Comparison of ENCODE assay signal across 8 mouse cellular contexts in the genomic region with DNA sequence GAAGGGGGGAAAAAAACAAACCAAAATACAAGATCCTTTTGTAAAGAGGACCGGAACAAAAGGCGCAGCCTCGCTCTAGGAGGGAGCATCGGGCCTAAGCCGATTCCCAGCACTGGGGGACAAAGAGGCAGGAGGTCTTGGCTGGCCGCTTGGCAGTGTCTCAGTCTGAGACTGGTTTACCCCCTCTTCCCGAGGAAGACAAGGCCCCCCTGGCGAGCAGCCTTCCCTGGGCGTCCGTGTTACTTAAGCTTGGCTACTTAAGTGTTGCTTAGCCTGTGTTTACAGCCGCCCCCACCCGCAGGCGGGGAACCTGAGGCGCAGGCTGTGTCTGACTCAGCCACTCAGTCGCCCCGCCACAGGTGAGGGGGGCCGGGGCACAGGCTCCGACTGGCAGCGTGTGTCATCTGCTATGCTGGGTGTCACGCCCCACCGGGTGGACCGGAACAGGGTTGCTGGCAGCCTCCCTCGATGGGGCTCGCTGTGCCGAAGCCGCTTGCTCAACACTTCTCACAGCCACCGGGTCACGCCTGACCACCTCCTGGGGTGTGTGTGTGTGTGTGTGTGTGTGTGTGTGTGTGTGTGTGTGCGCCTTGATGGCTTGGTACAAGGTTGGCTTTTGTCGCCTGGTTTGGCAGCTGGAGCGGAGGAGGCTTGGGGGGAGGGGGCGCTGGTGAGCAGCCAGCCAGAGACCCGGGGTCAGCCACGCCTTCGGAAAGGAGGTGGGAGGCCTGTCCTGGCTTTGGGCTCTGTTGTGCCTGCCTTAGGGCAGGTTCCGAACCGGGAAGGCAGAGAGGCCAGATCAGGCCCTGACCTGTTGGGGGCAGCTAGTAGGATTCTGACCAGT. TPM values are rescaled to one million over a fixed set of nuclear protein-coding genes. Genes with fewer than 3 reads are reported as not detected.
A peak's percentile ranks its signal among the peaks of the same experiment; 100 is the strongest.
DNase-seq lines count a peak whose midpoint lies in the region; ATAC-seq and TF ChIP-seq lines count a peak whose summit lies in the region.

No protein-coding gene starts in this region.

- H3K36me3 ChIP-seq in intestine, embryonic 15.5 days = no peaks in the 10 kb centered on the region
- H3K36me3 ChIP-seq in liver, adult 2 months (ENCODE audit: control insufficient read depth, insufficient read depth, low read length) = no peaks in the 10 kb centered on the region

- H3K4me2 ChIP-seq in intestine, embryonic 15.5 days (replicated peaks) = peak overlapping the region; percentile 99

- DNase-seq in layer of hippocampus, adult 11-12 months (ENCODE audit: low spot score) = peak; percentile 77
- no peak for DNase-seq in layer of hippocampus, postnatal 14 days (ENCODE audit: low spot score in 2 of 2)
- DNase-seq in gastrocnemius, postnatal 36 days = peak; percentile 69 to 72
- DNase-seq in liver, adult 2 months (ENCODE audit: extremely low read depth, low read depth, low spot score) = peak; percentile 91
- DNase-seq in monocyte, adult 2 months (ENCODE audit: low read depth in 1 of 2, low spot score in 2 of 2) = peak; percentile 62 to 72
- DNase-seq in spleen, postnatal 4 days (ENCODE audit: low spot score in 2 of 2) = peak; percentile 83 to 92

- 0 out of 2 replicates have a peak, but pooled peaks have one; percentile 31 for TF ChIP-seq POLR2A in liver, adult 2 months (IDR thresholded peaks at IDR 0.05; ENCODE audit: extremely low read depth, insufficient read depth, low read length)

- peak; percentile 22 for ATAC-seq in common myeloid progenitor, adult 5-6 weeks (replicated peaks; ENCODE audit: low read depth, poor library complexity, severe bottlenecking)
- peak; percentile 50 for ATAC-seq in intestine, embryonic 15.5 days

- peaks cover 30% of the 10 kb centered on the region for H3K79me2 ChIP-seq in liver, adult 2 months (ENCODE audit: control insufficient read depth, insufficient read depth, low read length)

- peak overlapping the region; percentile 91 for H3K27ac ChIP-seq in intestine, embryonic 15.5 days
- peak overlapping the region; percentile 91 for H3K27ac ChIP-seq in liver, adult 2 months (replicated peaks; ENCODE audit: insufficient read depth, low read depth, low read length)

- H3K4me3 ChIP-seq in intestine, embryonic 15.5 days (replicated peaks) = peak overlapping the region; percentile 64
- peak overlapping the region; percentile 70 for H3K4me3 ChIP-seq in liver, adult 2 months (ENCODE audit: insufficient read depth, low read depth, low read length)

- WGBS in intestine, embryonic 15.5 days = 6% methylated on average over 37 of the region's 37 CpGs
- WGBS in liver, adult 2 months = 8% methylated on average over 36 of the region's 37 CpGs

- H3K9ac ChIP-seq in intestine, embryonic 15.5 days = peak overlapping the region; percentile 58
- peak overlapping the region; percentile 89 for H3K9ac ChIP-seq in liver, adult 2 months (ENCODE audit: low read depth, low read length)

- intact Hi-C loops in gastrocnemius, postnatal 36 days (cut with DNase I) = no loop called here

- H3K9me3 ChIP-seq in intestine, embryonic 15.5 days = no peaks in the 10 kb centered on the region

- no peak for TF ChIP-seq CTCF in liver, adult 2 months (IDR thresholded peaks at IDR 0.05; ENCODE audit: low read depth, low read length)

- H3K27me3 ChIP-seq in intestine, embryonic 15.5 days (replicated peaks) = 0 out of 2 replicates have a peak, but pooled peaks cover 2% of the 10 kb centered on the region
- no peaks in the 10 kb centered on the region for H3K27me3 ChIP-seq in liver, adult 2 months (ENCODE audit: control insufficient read depth, insufficient read depth, low read length)

- peaks cover 83% of the 10 kb centered on the region for H3K4me1 ChIP-seq in intestine, embryonic 15.5 days (replicated peaks)
- peaks cover 33% of the 10 kb centered on the region for H3K4me1 ChIP-seq in liver, adult 2 months (ENCODE audit: control insufficient read depth, insufficient read depth, low read length)

RNA-seq across cellular contexts. Expression of a gene that starts 50.5 kb away (rescaled TPM):
- total RNA-seq in layer of hippocampus, postnatal 14 days (2021) = 1 to 10 TPM; 2.0 to 3.4 TPM
- 22.9 and 48.0 TPM in 2 replicates for total RNA-seq in common myeloid progenitor, adult 5-6 weeks (2017)
- total RNA-seq in gastrocnemius, postnatal 36 days (2021) = under 1 TPM; 0.66 to 0.94 TPM
- polyA plus RNA-seq in intestine, embryonic 15.5 days (2015; fragmentation: Nextera tagmentation; extraction: Ambion mirVana) = 88.4 and 88.8 TPM in 2 replicates
- 0.37 and 2.3 TPM in 2 replicates for total RNA-seq in liver, adult 2 months (2014; rRNA removed)
- polyA plus RNA-seq in liver, adult 2 months (2012; rRNA removed) = 1.9 TPM in 2 replicates

Comparison
In these comparisons a context has a peak if more than half of its experiments do, and no peak if none do; other contexts are left out.
1. DNase-seq: peak in layer of hippocampus, adult 11-12 months (single experiment), gastrocnemius, postnatal 36 days (2 of 2), liver, adult 2 months (single experiment), monocyte, adult 2 months (2 of 2) and spleen, postnatal 4 days (2 of 2); none in layer of hippocampus, postnatal 14 days (0 of 2).